Mouse (Mus musculus) embryonic fibroblast, embryonic 13.5 days (primary cell): ENCODE results near the gene Ddx27.

Experiments
- CTCF ChIP-seq: IDR thresholded peaks from 2 replicates; pipeline ENCODE4 v1.5.1; 2011; ENCODE audit warnings: mild to moderate bottlenecking, control low read depth, low read length, moderate library complexity, borderline replicate concordance; ENCODE audit not compliant: insufficient read depth
- POLR2A ChIP-seq: IDR thresholded peaks from 2 replicates; pipeline ENCODE4 v1.6.1; 2011; ENCODE audit warnings: low read depth, mild to moderate bottlenecking, control low read depth, low read length, moderate library complexity

- TF ChIP-seq POLR2A, result no peak
- TF ChIP-seq CTCF, result no peak
Measured at GRCm38 (mm10) chr2:167081135-167081534, 66.1 kb downstream of the Ddx27 start.
